Mouse (Mus musculus) cortical plate, adult 2 months (tissue): ENCODE results near the gene Itih5. TPM values are rescaled to one million over a fixed set of nuclear protein-coding genes. Genes with fewer than 3 reads are reported as not detected.

Experiments used
- H3K27ac ChIP-seq: fragments of 200-500 bp; 2 replicates; pipeline ENCODE4 v1.5.1; 2012; ENCODE audit warnings: low read length, control low read depth, inconsistent platforms; ENCODE audit not compliant: insufficient read depth
- H3K4me1 ChIP-seq: fragments of 200-500 bp; 2 replicates; pipeline ENCODE4 v1.6.1; 2011; ENCODE audit warnings: low read length; ENCODE audit not compliant: control insufficient read depth, insufficient read depth
- H3K4me3 ChIP-seq: fragments of 200-500 bp; 2 replicates; pipeline ENCODE4 v1.5.1; 2011; ENCODE audit warnings: mild to moderate bottlenecking, low read length, control low read depth; ENCODE audit not compliant: insufficient read depth
- CTCF ChIP-seq: fragments of 200-500 bp; IDR thresholded peaks from 2 replicates; pipeline ENCODE4 v1.5.1; 2011; ENCODE audit warnings: mild to moderate bottlenecking, control low read depth, low read length; ENCODE audit not compliant: insufficient read depth; ENCODE audit errors: extremely low read depth
- POLR2A ChIP-seq: fragments of 200-500 bp; IDR thresholded peaks from 2 replicates; pipeline ENCODE4 v1.6.1; 2011; ENCODE audit warnings: mild to moderate bottlenecking, low read length, control low read depth; ENCODE audit not compliant: insufficient read depth; ENCODE audit errors: extremely low read depth
- polyA plus RNA-seq: library from polyadenylated mRNA; depleted of rRNA; stranded (reverse); fragments of >200 nt; gene quantifications from 2 replicates; pipeline ENCODE4 v1.2.3, GENCODE M21; 2012; rRNA removed

The Itih5 gene
- polyA plus RNA-seq, 1 experiment = 12.4 TPM

GRCm38 (mm10) chr2:10301391-10301790 is 148.0 kb downstream of the Itih5 start:
- Histone ChIP-seq H3K27ac (no peak overlapping the region), H3K4me3 (no peak overlapping the region), H3K4me1 (no peaks in the 10 kb centered on the region)
- no peak for TF ChIP-seq POLR2A
- no peak for TF ChIP-seq CTCF

DNA sequence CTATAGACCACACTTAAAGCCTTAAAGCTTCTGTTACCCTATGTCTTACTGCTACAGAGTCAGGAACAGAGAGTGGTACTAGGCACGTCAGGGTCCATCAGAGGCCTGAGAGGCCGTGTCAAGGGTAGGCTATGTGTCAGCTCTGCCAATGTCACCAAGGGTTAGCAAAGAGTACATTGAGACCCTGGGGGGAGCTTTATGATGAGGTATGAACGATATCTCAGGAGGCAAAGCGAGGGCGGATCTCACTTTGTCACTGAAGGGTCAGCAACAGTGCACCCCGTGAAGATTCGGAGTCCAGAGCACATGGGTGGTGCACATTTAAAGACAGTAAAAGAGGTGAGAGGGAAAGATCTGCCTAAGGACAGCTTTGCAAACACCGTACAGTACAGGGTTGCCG is 148.6 kb downstream of the Itih5 start:
- no peak for TF ChIP-seq CTCF
- no peak for TF ChIP-seq POLR2A
- Histone ChIP-seq H3K4me1 (no peaks in the 10 kb centered on the region), H3K4me3 (no peak overlapping the region), H3K27ac (no peak overlapping the region)

DNA sequence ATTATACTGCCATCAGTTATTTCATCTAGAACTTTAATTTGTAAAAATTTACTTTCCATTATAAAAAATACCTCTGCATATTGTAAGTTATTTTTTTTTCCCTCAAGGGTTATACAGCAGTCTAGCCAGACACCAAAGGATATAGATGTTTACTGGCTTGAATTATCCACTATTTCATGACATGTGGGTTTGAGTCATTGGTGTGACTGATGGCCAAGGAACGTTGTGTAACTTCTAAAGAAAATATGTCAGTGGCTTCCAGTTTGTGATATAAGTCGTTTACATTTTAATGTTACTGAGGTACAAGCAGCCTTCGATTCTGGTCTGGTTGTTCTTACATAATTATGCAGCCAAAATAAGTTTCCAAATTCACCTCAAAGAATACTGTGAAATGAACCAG is 151.5 kb downstream of the Itih5 start:
- Histone ChIP-seq H3K4me3 (no peak overlapping the region), H3K27ac (no peak overlapping the region), H3K4me1 (no peaks in the 10 kb centered on the region)
- TF ChIP-seq CTCF (no peak), POLR2A (no peak)

Other genes starting within 250 kb of the Itih5 start
- 8.4 and 8.6 TPM in 2 replicates for gene Taf3, start 105.0 kb upstream of the Itih5 start, polyA plus RNA-seq
- 372 and 411 TPM in 2 replicates for gene Atp5c1, start 73.1 kb upstream of the Itih5 start, polyA plus RNA-seq
- gene Kin, start 73.0 kb upstream of the Itih5 start, polyA plus RNA-seq = 9.9 and 12.3 TPM in 2 replicates
- 3.0 and 3.3 TPM in 2 replicates for gene Itih2, start 22.2 kb upstream of the Itih5 start, polyA plus RNA-seq
- 1.2 and 1.4 TPM in 2 replicates for gene Sfmbt2, start 216.9 kb downstream of the Itih5 start, polyA plus RNA-seq